Mouse (Mus musculus) erythroblast, adult 5-6 weeks (primary cell): ENCODE results near the gene Kif16b. TPM values are rescaled to one million over a fixed set of nuclear protein-coding genes. Genes with fewer than 3 reads are reported as not detected.

Experiments
- ATAC-seq: replicated peaks from 2 replicates; pipeline ENCODE4 v1.8.0; 2016; ENCODE audit warnings: moderate number of reproducible peaks, mild to moderate bottlenecking, moderate TSS enrichment, inconsistent platforms; ENCODE audit not compliant: poor library complexity, low FRiP score, severe bottlenecking
- total RNA-seq, 2 experiments: library from RNA; stranded (forward) in 1 of 2; stranded (reverse) in 1 of 2; fragments of 150-400 nt in 1 of 2; fragments of 200-764, 138-1000 nt in 1 of 2; gene quantifications; 2 replicates each; pipeline versions ENCODE4 v1.2.3 to v1.2.4; 2015 to 2017; ENCODE audit warnings: low replicate concordance in 2 of 2

Kif16b gene
- total RNA-seq (2015; ENCODE audit: low replicate concordance), result 2.1 and 15.0 TPM in 2 replicates
- total RNA-seq (2017; ENCODE audit: low replicate concordance), result 2.0 and 4.2 TPM in 2 replicates

DNA sequence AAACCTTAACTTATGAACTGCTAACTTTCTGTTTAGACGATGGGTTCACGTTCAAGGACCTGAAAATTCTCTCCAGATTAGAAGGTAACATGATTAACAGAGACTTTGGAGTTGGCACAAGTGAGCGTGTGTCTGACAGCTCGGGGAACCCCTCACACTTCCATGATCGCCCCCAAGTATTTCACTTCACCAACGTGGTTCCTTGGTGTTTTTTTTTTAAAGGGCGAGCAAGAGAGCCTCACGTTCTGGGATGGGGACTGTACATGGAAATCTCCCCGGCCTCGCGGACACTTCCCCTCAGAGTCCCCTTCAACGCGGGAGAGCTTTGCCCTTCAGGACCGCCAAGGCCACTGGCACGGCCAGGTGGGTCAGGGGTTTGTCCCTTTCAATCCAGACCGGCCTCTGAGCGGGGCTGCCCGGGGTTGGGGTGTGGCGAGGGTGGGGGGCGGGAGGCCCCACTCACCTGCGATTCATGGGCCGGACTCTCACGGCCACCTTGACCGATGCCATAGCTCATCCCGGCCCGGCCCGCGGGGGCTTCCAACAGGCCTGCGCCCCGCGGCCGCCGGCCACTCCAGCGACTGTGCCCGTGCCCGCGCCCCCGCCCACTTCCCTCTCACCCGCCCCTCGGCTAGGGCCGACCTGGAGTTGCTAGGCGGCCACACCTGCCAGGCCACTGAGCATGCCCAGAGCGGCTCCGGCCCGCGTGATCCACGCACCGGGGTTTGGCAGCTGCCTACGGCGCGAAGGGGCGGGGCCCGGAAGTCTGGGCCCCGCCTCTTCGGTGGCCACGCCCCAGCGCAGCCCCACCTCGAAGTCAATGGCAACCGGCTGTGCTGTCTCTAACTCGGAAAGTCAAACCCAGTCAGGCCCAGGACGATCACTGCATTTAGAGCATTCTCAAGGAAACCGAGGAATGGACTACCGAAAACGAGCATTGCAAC, at the start of gene Kif16b:
TSS of gene Kif16b (minus strand) at position 670 of the 944 bp plus-strand sequence.
- peak; percentile 88 for ATAC-seq

DNA sequence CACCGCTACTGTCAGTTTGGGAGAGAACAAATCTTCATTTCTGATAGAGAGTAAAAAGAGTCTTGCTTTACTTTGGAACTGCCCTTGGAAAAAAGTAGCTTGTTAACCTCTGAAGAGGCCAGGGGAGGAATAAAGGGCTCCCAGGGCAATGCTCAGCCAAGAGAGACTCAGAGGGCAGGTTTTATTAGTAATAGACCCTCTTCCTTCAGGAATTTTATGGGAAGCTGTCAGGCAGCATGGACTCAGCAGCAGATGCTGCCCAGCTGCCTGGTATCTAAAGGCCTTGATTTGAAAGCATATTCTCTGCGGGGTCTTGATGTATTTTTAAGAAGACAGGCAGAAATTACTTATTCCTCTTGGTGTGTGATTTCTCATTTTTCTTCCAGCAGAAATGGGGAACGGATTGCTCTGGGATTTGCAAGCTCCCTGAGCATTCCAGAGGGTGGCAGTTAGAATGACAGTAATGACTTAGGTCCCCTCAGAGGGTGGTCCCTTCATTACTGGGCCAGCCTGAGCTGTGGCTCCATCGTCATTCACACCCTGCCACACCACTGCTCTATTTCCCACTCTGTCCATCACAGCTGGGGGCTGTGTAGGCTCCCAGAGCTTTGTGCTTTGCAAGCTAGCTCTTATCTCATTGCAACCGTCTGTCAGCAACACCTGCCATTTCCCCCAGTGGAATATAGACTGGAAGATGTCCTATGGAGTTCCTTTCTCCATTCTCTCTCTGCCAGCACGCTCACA, 39.7 kb upstream of the Kif16b start:
- ATAC-seq, result no peak

- no peak for ATAC-seq
These were observed 29.1 kb upstream of the Kif16b start for GRCm38 (mm10) chr2:142930445-142930844.

GRCm38 (mm10) chr2:142929226-142930112, 28.1 kb upstream of the Kif16b start:
- ATAC-seq, result no peak

DNA sequence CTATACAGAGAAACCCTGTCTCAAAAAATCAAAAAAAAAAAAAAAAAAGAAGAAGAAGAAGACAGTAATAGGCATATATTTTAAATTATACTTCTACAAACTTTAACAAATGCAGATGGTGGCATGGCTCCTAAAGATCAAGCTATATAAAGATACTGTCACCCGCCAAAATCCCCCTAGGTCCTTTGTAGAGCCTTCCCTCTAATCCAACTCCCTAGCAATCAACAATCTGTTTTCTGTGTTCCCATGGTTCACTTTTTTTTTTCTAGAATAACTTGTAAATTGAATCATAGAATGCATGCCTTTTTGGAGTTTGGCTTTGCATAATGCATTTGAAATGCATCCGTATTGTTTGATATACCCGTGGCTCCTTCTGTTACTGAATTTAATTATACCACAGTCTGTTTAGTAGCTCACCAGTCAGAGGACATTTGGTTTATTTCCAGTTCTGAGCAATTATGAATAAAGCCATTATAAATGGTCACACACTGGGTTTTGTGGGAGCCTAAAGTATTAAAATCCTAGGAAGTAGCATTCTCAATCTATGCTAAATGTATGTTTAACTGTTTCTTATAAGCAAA, 9.6 kb upstream of the Kif16b start:
- ATAC-seq, result no peak

GRCm38 (mm10) chr2:142909213-142909612, 7.9 kb upstream of the Kif16b start:
- no peak for ATAC-seq

- no peak for ATAC-seq
These were observed 5.7 kb upstream of the Kif16b start for GRCm38 (mm10) chr2:142907056-142907455.

GRCm38 (mm10) chr2:142902905-142903895, 1.9 kb upstream of the Kif16b start:
- ATAC-seq, result peak; percentile 94

DNA sequence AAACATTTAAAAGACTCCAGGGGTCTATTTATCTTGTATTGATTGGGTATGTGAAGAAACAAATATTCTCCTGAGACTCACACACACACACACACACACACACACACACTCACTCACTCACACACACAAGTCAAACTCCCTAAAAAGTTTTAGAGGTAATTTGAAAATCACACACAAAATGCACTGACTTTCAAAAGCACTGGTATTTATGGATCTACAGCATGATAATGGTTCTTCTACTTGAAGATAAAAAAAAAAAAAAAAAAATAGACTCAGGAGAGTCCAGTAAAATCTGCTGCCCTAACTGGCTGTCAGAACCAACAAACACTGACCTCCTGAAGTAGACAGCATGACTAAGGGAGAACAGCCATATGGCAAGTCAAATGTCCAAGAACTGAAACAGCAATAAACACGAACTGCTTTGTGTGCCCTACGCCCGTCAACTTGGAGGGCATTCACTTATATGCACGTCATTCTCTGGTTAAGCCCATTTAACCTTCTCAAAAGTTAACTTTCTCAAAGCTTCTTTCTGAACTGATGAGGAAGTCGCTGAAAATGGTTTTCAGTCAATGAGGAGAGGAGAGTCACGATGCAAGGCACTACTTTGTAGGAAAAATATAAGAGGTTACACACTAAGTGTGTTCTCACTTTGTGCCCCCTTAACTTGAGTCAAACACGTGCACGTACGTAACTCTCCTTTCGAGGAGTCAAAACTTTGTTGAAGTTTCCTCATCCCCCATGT, 1.0 kb downstream of the Kif16b start:
- no peak for ATAC-seq

- ATAC-seq, result no peak
These were observed 7.6 kb downstream of the Kif16b start for GRCm38 (mm10) chr2:142893780-142894179.

DNA sequence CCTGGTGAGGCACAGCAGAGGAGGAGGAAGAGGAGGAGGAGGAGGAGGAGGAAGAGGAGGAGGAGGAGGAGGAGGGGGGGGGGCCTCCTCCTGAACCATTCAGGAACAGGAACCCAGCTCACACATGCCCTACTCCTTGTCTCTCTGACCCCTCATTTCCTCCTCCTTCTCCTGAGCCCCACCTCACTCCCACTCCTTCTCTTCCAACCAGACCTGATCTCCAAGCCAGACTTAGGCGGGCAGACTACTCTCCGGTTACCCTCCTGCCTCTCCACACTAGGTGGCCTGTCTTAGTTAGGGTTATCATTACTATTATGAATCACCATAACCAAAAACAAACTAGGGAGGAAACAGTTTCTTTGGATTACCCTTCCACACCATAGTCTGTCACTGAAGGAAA, 10.0 kb downstream of the Kif16b start:
- ATAC-seq, result no peak

DNA sequence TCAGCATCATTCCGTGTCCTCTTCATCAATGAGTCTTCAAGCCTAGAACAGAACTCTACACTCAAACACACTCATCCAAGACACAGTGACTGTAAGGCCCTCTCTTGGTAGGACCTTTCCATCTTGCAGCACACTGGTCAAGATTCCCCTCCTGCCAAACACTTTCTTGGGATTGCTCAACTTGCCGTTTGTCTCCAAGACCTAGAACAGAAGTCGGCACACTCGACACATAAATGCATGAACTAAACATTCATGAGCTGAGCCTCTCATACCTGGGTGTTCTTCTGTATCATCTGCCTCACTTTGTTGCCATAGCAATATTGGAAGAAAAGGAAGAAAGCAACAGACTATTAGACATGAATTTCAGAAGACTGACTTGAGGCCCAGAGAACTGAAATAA, 16.9 kb downstream of the Kif16b start:
- ATAC-seq, result no peak

- no peak for ATAC-seq
These were observed 17.7 kb downstream of the Kif16b start for GRCm38 (mm10) chr2:142883625-142883994.

DNA sequence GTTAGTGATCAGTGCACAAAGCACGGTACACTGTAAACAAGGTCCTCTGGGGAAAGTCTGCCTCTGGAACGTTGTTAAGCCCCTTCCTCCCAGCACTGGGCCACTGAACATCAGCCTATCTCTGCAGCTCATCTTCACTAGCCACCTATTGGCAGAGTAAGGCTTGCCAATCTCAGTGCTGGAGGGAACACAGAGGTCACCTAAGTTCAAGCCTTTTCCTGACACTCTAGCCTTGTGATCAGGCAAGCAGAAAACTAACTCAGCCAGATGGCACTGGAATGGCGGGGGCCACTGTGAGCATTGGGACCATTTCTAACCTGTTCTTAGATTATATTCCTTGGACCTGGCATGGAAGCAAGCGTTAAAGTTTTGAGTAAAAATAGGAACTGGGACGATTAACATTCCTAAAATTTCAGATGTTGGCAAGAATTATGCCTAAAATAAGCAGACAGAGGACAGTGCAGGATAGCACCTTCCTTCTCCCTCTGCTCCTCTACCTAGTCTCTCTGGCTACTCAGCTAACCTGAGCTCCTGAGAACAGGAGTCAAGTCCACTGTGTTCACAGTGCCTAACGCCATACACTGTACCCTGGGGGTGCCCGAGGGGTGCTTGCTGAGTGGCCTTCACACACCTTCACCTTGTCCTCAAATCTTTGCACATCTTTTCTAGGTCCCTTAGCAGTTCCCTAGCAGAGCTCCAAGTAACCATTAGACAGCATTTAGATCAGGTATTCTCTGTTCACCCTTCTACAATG, 18.3 kb downstream of the Kif16b start:
- ATAC-seq, result no peak

GRCm38 (mm10) chr2:142882466-142882865, 18.9 kb downstream of the Kif16b start:
- no peak for ATAC-seq

GRCm38 (mm10) chr2:142881177-142881576, 20.2 kb downstream of the Kif16b start:
- no peak for ATAC-seq

DNA sequence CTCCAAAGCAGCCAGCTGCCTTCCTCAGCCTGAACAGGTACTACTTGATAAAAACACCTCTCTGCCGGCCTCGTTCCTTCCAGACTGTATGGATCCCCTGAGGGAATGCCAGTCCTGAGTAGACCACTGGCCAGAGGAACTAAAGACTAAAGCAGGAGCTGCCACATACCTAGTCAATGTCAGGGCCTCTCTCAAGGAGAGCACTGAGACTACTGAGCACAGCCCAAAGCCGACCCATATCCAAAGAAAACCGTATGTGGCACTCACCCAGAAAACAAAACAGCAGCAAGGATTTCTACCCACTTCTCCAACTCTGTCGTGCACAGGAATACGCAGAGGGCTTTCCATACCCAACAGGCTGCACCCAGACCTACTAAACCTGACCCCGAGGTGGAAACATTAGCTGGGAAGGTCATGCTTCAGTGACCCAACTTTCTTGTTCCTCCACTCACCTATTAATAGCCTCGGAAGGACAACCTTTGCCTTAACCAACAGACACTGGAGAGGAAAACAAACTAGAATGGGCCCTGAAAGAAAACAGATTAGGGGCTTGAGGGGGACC, 22.0 kb downstream of the Kif16b start:
- ATAC-seq, result no peak
